Mouse (Mus musculus): ENCODE data around the gene Txndc9.
"Not testable (repeated sequence)": the region's sequence is repeated elsewhere in the genome, so short reads cannot be mapped to it uniquely, and the experiment has no call there.

The Txndc9 gene

GRCm38 (mm10) chr1:37976666-37977065 is 21.0 kb downstream of the Txndc9 start:
- not testable (repeated sequence) for DNase-seq (ENCODE audit: low read depth, low spot score)

GRCm38 (mm10) chr1:37971520-37971919 is 26.2 kb downstream of the Txndc9 start:
- no peak for DNase-seq (ENCODE audit: low read depth, low spot score)

- no peak for DNase-seq (ENCODE audit: low read depth, low spot score)
Observed at GRCm38 (mm10) chr1:37968746-37969145, 28.9 kb downstream of the Txndc9 start.

GRCm38 (mm10) chr1:37965571-37965970 is 32.1 kb downstream of the Txndc9 start:
- DNase-seq (ENCODE audit: low read depth, low spot score): no peak

- DNase-seq (ENCODE audit: low read depth, low spot score): no peak
Observed at GRCm38 (mm10) chr1:37959486-37959885, 38.2 kb downstream of the Txndc9 start.

GRCm38 (mm10) chr1:37958516-37958915 is 39.2 kb downstream of the Txndc9 start:
- no peak for DNase-seq (ENCODE audit: low read depth, low spot score)

- no peak for DNase-seq (ENCODE audit: low read depth, low spot score)
Observed at GRCm38 (mm10) chr1:37957659-37958058, 40.0 kb downstream of the Txndc9 start, which contains the start of gene Lyg1. TSS of gene Lyg1 (minus strand) at chr1:37957759.

- DNase-seq (ENCODE audit: low read depth, low spot score): no peak
Observed at GRCm38 (mm10) chr1:37956690-37957431, 40.8 kb downstream of the Txndc9 start.

GRCm38 (mm10) chr1:37955251-37955650 is 42.4 kb downstream of the Txndc9 start:
- no peak for DNase-seq (ENCODE audit: low read depth, low spot score)

- DNase-seq (ENCODE audit: low read depth, low spot score): no peak
Observed at GRCm38 (mm10) chr1:37954786-37955185, 42.9 kb downstream of the Txndc9 start.

GRCm38 (mm10) chr1:37948906-37949305 is 48.8 kb downstream of the Txndc9 start:
- no peak for DNase-seq (ENCODE audit: low read depth, low spot score)

All from mesoderm, embryonic 11.5 days (tissue).